Mouse (Mus musculus): ENCODE results near the gene Rxrb.

DNA sequence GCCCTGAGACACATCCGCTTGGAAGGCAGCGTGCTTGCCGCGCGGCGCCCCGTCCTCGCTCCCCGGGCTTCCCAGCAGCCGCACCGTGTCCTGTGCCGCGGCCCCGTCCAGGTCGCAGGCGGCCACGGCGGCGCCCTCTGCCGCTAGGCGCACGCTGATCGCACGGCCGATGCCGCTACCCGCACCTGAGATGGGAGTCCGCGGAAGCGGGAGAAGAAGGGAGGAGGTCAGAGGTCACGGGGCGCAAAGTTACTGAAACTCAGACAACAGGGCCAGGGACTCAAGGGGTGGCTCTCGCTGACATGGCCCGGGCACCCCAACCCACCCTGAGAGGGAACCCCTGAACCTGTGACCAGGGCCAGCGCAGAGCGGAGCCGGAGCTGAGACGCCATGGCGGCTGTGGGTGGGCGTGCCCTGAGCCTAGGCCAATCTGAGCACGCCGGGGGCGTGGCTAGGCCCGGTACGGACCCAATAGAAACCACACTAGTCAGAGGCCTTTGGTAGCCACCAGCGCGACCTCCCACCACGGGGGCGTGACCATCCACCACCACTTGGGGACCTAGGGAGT is 3.9 kb upstream of the Rxrb start, which contains the start of gene H2-Ke6:
- TF ChIP-seq POLR2A (IDR thresholded peaks at IDR 0.05; ENCODE audit: extremely low read depth, insufficient read depth, low read length) (peak; percentile 87; the same call in 1 of the 2 replicates), CTCF (IDR thresholded peaks at IDR 0.05; ENCODE audit: low read depth, low read length) (peak; percentile 37; the same call in 1 of the 2 replicates)
